Mouse (Mus musculus) MEL (cell line): Measurements from ENCODE around the gene Optn. TPM values are rescaled to one million over a fixed set of nuclear protein-coding genes. Genes with fewer than 3 reads are reported as not detected.

Experiments
- DNase-seq: peaks from one replicate; pipeline ENCODE4 v3.0.0; 2011; ENCODE audit warnings: low read depth, low spot score
- H3K27ac ChIP-seq: 2 replicates; pipeline ENCODE4 v1.5.1; 2012; ENCODE audit warnings: low read depth, mild to moderate bottlenecking, control low read depth, low read length, moderate library complexity; ENCODE audit not compliant: control insufficient read depth
- H3K27me3 ChIP-seq, 2 experiments: fragments of 150-350 bp in 1 of 2; sonication (generic) in 1 of 2; 2 replicates each; pipeline ENCODE4 v1.6.1; 2012; ENCODE audit warnings: low read length in 2 of 2, mild to moderate bottlenecking in 2 of 2, improper control_type of control experiment in 1 of 2, moderate library complexity in 1 of 2; ENCODE audit not compliant: insufficient read depth in 2 of 2, control insufficient read depth in 1 of 2
- H3K36me3 ChIP-seq, 2 experiments: 2 replicates each; pipeline ENCODE4 v1.6.1; 2012 to 2014; ENCODE audit warnings: low read length in 2 of 2, improper control_type of control experiment in 1 of 2, inconsistent platforms in 1 of 2, mild to moderate bottlenecking in 1 of 2; ENCODE audit not compliant: insufficient read depth in 2 of 2, control insufficient read depth in 1 of 2
- H3K4me1 ChIP-seq, 2 experiments: fragments of 150-350 bp in 1 of 2; sonication (generic) in 1 of 2; 2 replicates each; pipeline ENCODE4 v1.6.1; 2012; ENCODE audit warnings: low read length in 2 of 2, improper control_type of control experiment in 1 of 2, mild to moderate bottlenecking in 1 of 2; ENCODE audit not compliant: insufficient read depth in 2 of 2, control insufficient read depth in 1 of 2
- H3K4me3 ChIP-seq, 2 experiments: fragments of 150-350 bp in 1 of 2; sonication (generic) in 1 of 2; 2 replicates each; pipeline ENCODE4 v1.5.1; 2012; ENCODE audit warnings: low read depth in 2 of 2, low read length in 2 of 2, mild to moderate bottlenecking in 2 of 2, moderate library complexity in 2 of 2, control low read depth in 1 of 2, improper control_type of control experiment in 1 of 2; ENCODE audit not compliant: control insufficient read depth in 1 of 2, insufficient read depth in 1 of 2
- H3K79me2 ChIP-seq: 2 replicates; pipeline ENCODE4 v1.6.1; 2012; ENCODE audit warnings: mild to moderate bottlenecking, low read length, moderate library complexity; ENCODE audit not compliant: control insufficient read depth, poor library complexity, insufficient read depth
- H3K9ac ChIP-seq: 2 replicates; pipeline ENCODE4 v1.6.1; 2012; ENCODE audit warnings: low read depth, mild to moderate bottlenecking, control low read depth, low read length, moderate library complexity; ENCODE audit not compliant: control insufficient read depth, poor library complexity, severe bottlenecking
- H3K9me3 ChIP-seq: fragments of 150-350 bp; sonication (generic); replicated peaks from 2 replicates; pipeline ENCODE4 v1.6.1; 2012; ENCODE audit warnings: mild to moderate bottlenecking, low read length, improper control_type of control experiment, moderate library complexity; ENCODE audit not compliant: insufficient read depth
- E2F4 ChIP-seq: IDR thresholded peaks from 2 replicates; pipeline ENCODE4 v1.6.1; 2011; ENCODE audit warnings: low read depth, low read length, improper control_type of control experiment, borderline replicate concordance
- EP300 ChIP-seq, 2 experiments: IDR thresholded peaks; 2 replicates each; pipeline ENCODE4 v1.6.1; 2011; ENCODE audit warnings: improper control_type of control experiment in 2 of 2, low read length in 2 of 2, low read depth in 1 of 2, mild to moderate bottlenecking in 1 of 2
- ETS1 ChIP-seq: IDR thresholded peaks from 2 replicates; pipeline ENCODE4 v1.6.1; 2012; ENCODE audit warnings: low read depth, mild to moderate bottlenecking, inconsistent platforms, low read length, improper control_type of control experiment, moderate library complexity
- GABPA ChIP-seq: IDR thresholded peaks from 2 replicates; pipeline ENCODE4 v1.6.1; 2012; ENCODE audit warnings: low read depth, mild to moderate bottlenecking, inconsistent platforms, low read length, improper control_type of control experiment, moderate library complexity
- GATA1 ChIP-seq: IDR thresholded peaks from 2 replicates; pipeline ENCODE4 v1.6.1; 2011; ENCODE audit warnings: low read depth, low read length, improper control_type of control experiment
- JUND ChIP-seq: IDR thresholded peaks from 2 replicates; pipeline ENCODE4 v1.6.1; 2011; ENCODE audit warnings: low read depth, mild to moderate bottlenecking, improper control_type of control experiment, low read length
- MAFK ChIP-seq: IDR thresholded peaks from 2 replicates; pipeline ENCODE4 v1.6.1; 2011; ENCODE audit warnings: low read depth, mild to moderate bottlenecking, low read length, improper control_type of control experiment, borderline replicate concordance
- MAX ChIP-seq: IDR thresholded peaks from 2 replicates; pipeline ENCODE4 v1.6.1; 2011; ENCODE audit warnings: low read length, improper control_type of control experiment
- MEF2A ChIP-seq: IDR thresholded peaks from 2 replicates; pipeline ENCODE4 v1.6.1; 2014; ENCODE audit warnings: low read depth, mild to moderate bottlenecking, inconsistent platforms, low read length, improper control_type of control experiment; ENCODE audit not compliant: poor library complexity, insufficient replicate concordance, severe bottlenecking; ENCODE audit errors: extremely low read depth
- MYB ChIP-seq: IDR thresholded peaks from 2 replicates; pipeline ENCODE4 v1.6.1; 2011; ENCODE audit warnings: mild to moderate bottlenecking, low read depth, low read length, improper control_type of control experiment
- MYC ChIP-seq: IDR thresholded peaks from 2 replicates; pipeline ENCODE4 v1.6.1; 2011; ENCODE audit warnings: low read depth, mild to moderate bottlenecking, low read length, improper control_type of control experiment, moderate library complexity
- NELFE ChIP-seq: IDR thresholded peaks from 2 replicates; pipeline ENCODE4 v1.6.1; 2011; ENCODE audit warnings: low read depth, low read length, improper control_type of control experiment
- NRF1 ChIP-seq: IDR thresholded peaks from 2 replicates; pipeline ENCODE4 v1.6.1; 2014; ENCODE audit warnings: low read depth, mild to moderate bottlenecking, inconsistent platforms, low read length, improper control_type of control experiment, moderate library complexity; ENCODE audit not compliant: poor library complexity, insufficient read depth, severe bottlenecking
- POLR2AphosphoS5 ChIP-seq: IDR thresholded peaks from 2 replicates; pipeline ENCODE4 v1.6.1; 2012; ENCODE audit warnings: low read depth, borderline replicate concordance, mild to moderate bottlenecking, inconsistent platforms, low read length, moderate library complexity, mixed read lengths
- RAD21 ChIP-seq: IDR thresholded peaks from 2 replicates; pipeline ENCODE4 v1.6.1; 2011; ENCODE audit warnings: mild to moderate bottlenecking, low read depth, low read length, improper control_type of control experiment
- SIN3A ChIP-seq: IDR thresholded peaks from 2 replicates; pipeline ENCODE4 v1.6.1; 2012; ENCODE audit warnings: low read length, improper control_type of control experiment, inconsistent platforms
- SMC3 ChIP-seq: IDR thresholded peaks from 2 replicates; pipeline ENCODE4 v1.6.1; 2011; ENCODE audit warnings: low read depth, low read length, improper control_type of control experiment
- TAL1 ChIP-seq: IDR thresholded peaks from 2 replicates; pipeline ENCODE4 v1.6.1; 2012; ENCODE audit warnings: mild to moderate bottlenecking, inconsistent platforms, low read length, moderate library complexity, mixed read lengths
- USF1 ChIP-seq: IDR thresholded peaks from 2 replicates; pipeline ENCODE4 v1.6.1; 2014; ENCODE audit warnings: low read depth, mild to moderate bottlenecking, inconsistent platforms, low read length, improper control_type of control experiment, moderate library complexity
- USF2 ChIP-seq, 2 experiments: IDR thresholded peaks; 2 replicates each; pipeline ENCODE4 v1.6.1; 2011 to 2012; ENCODE audit warnings: improper control_type of control experiment in 2 of 2, low read length in 2 of 2, borderline replicate concordance in 1 of 2, inconsistent platforms in 1 of 2, low read depth in 1 of 2, mild to moderate bottlenecking in 1 of 2; ENCODE audit not compliant: insufficient read depth in 1 of 2
- ZC3H11A ChIP-seq: IDR thresholded peaks from 2 replicates; pipeline ENCODE4 v1.6.1; 2012; ENCODE audit warnings: low read depth, mild to moderate bottlenecking, inconsistent platforms, low read length, improper control_type of control experiment
- polyA plus RNA-seq, 2 experiments: library from polyadenylated mRNA; stranded (reverse) in 1 of 2; unstranded in 1 of 2; fragments of >175 nt in 1 of 2; fragments of >200 nt in 1 of 2; gene quantifications; 2 replicates each; pipeline versions ENCODE4 v1.2.1 to v1.2.4; 2012; ENCODE audit warnings: low replicate concordance in 2 of 2, low read depth in 1 of 2; ENCODE audit not compliant: insufficient read length in 2 of 2, insufficient read depth in 1 of 2, missing spikeins in 1 of 2
- total RNA-seq: library from RNA; depleted of rRNA; stranded (reverse); fragments of 300-350 nt; gene quantifications from 2 replicates; pipeline ENCODE4 v1.2.3, GENCODE M21; 2012

Gene Optn
- total and polyA plus RNA-seq, 3 experiments: 10.9 to 17.0 TPM; not detected in 1

DNA sequence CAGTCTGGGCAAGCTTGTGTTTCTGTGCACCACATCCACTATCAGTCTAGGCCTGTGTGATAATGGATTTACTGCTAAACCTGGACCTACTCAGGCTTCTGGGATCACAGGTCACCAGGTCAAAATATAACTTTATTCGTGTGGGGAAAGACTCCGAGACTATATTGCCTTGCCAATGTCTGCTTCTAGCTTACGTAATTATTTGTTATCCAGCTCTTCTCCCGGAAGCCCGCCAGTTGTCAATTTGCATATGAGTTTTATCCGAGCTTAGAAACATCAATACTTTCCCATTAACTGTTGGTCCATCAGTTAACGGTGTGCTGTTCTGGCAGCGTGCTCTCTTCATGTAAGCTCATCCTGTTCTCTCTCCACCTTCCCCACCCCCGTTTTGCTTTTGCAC lies 28.6 kb downstream of the Optn start:
- H3K9me3 ChIP-seq: no peaks in the 10 kb centered on the region
- TF ChIP-seq MYC (no peak), SMC3 (no peak), MAX (no peak), USF1 (no peak)
- H3K27me3 ChIP-seq: no peaks in the 10 kb centered on the region
- H3K9ac ChIP-seq: no peak overlapping the region
- H3K36me3 ChIP-seq: peaks cover 7 to 12% of the 10 kb centered on the region in 2 experiments
- no peak overlapping the region for H3K27ac ChIP-seq
- no peak overlapping the region for H3K4me3 ChIP-seq
- DNase-seq: no peak
- H3K4me1 ChIP-seq: peaks cover 8 to 12% of the 10 kb centered on the region in 2 experiments
- H3K79me2 ChIP-seq: no peaks in the 10 kb centered on the region

- no peak overlapping the region for H3K4me3 ChIP-seq
- peaks cover 7 to 8% of the 10 kb centered on the region in 2 experiments for H3K36me3 ChIP-seq
- TF ChIP-seq SIN3A: no peak
- no peak for TF ChIP-seq POLR2AphosphoS5
- TF ChIP-seq NELFE: no peak
- TF ChIP-seq MAFK: no peak
- no peak for TF ChIP-seq GABPA
- TF ChIP-seq TAL1: no peak
- no peak for TF ChIP-seq MAX
- TF ChIP-seq ETS1: no peak
- TF ChIP-seq JUND: no peak
- TF ChIP-seq EP300 (IDR thresholded peaks at IDR 0.05; ENCODE audit: low read depth in 1 of 2, low read length in 2 of 2): no peak
- TF ChIP-seq SMC3: no peak
- no peak for TF ChIP-seq USF2 (IDR thresholded peaks at IDR 0.05; ENCODE audit: borderline replicate concordance in 1 of 2, insufficient read depth in 1 of 2, low read depth in 1 of 2, low read length in 2 of 2)
- no peak for TF ChIP-seq GATA1
- no peak for TF ChIP-seq MEF2A
- TF ChIP-seq NRF1: no peak
- TF ChIP-seq E2F4: no peak
- TF ChIP-seq MYB: no peak
- no peak for TF ChIP-seq RAD21
- no peak for TF ChIP-seq USF1
- TF ChIP-seq ZC3H11A: no peak
- H3K27me3 ChIP-seq: no peaks in the 10 kb centered on the region
- no peak overlapping the region for H3K27ac ChIP-seq
- no peak overlapping the region for H3K9ac ChIP-seq
- no peaks in the 10 kb centered on the region for H3K9me3 ChIP-seq
- peaks cover 7 to 8% of the 10 kb centered on the region in 2 experiments for H3K4me1 ChIP-seq
- H3K79me2 ChIP-seq: no peaks in the 10 kb centered on the region
- DNase-seq: no peak
These were observed 29.1 kb downstream of the Optn start for GRCm38 (mm10) chr2:5034801-5035200.
